Mouse (Mus musculus) forebrain, embryonic 11.5 days (tissue): ENCODE measurements around the gene Cdh13. TPM values are rescaled to one million over a fixed set of nuclear protein-coding genes. Genes with fewer than 3 reads are reported as not detected.
"Not testable (repeated sequence)": the region's sequence is repeated elsewhere in the genome, so short reads cannot be mapped to it uniquely, and the experiment has no call there.

Experiments
- ATAC-seq: fragments of 200-750 bp; cut with Nextera tagmentation; replicated peaks from 2 replicates; pipeline ENCODE4 v1.8.0; 2017; ENCODE audit warnings: moderate TSS enrichment; ENCODE audit not compliant: low FRiP score
- DNase-seq: peaks from one replicate; pipeline ENCODE4 v3.0.0-alpha.2; 2017; ENCODE audit warnings: low spot score
- H3K27ac ChIP-seq: fragments of 300-500 bp; sonication (generic); 2 replicates; pipeline ENCODE4 v1.5.1; 2014; ENCODE audit warnings: low read depth, low read length
- H3K27me3 ChIP-seq: fragments of 300-500 bp; sonication (generic); 2 replicates; pipeline ENCODE4 v1.6.1; 2014; ENCODE audit warnings: mild to moderate bottlenecking, low read length, mixed read lengths; ENCODE audit not compliant: control insufficient read depth, insufficient read depth
- H3K36me3 ChIP-seq: fragments of 300-500 bp; sonication (generic); 2 replicates; pipeline ENCODE4 v1.6.1; 2014; ENCODE audit warnings: mild to moderate bottlenecking, low read length, moderate library complexity, mixed read lengths; ENCODE audit not compliant: control insufficient read depth, insufficient read depth
- H3K4me1 ChIP-seq: fragments of 300-500 bp; sonication (generic); replicated peaks from 2 replicates; pipeline ENCODE4 v1.6.1; 2014; ENCODE audit warnings: low read length, mixed read lengths; ENCODE audit not compliant: control insufficient read depth, insufficient read depth
- H3K4me2 ChIP-seq: fragments of 300-500 bp; sonication (generic); 2 replicates; pipeline ENCODE4 v1.6.1; 2014; ENCODE audit warnings: low read depth, mild to moderate bottlenecking, low read length, moderate library complexity, mixed read lengths; ENCODE audit not compliant: severe bottlenecking
- H3K4me3 ChIP-seq: fragments of 300-500 bp; sonication (generic); 2 replicates; pipeline ENCODE4 v1.5.1; 2014; ENCODE audit warnings: low read depth, low read length
- H3K9ac ChIP-seq: fragments of 300-500 bp; sonication (generic); 2 replicates; pipeline ENCODE4 v1.6.1; 2014; ENCODE audit warnings: low read length
- H3K9me3 ChIP-seq: fragments of 300-500 bp; sonication (generic); 2 replicates; pipeline ENCODE4 v1.6.1; 2016; ENCODE audit warnings: low read length, mixed read lengths; ENCODE audit not compliant: control insufficient read depth
- WGBS: fragments of 180-500 bp; shearing (Covaris S2); extraction: QIAGEN DNeasy Blood & Tissue Kit; methylation state at CpG from one replicate; pipeline ENCODE4 v1.1.7; 2014; 5-methylcytosine and 5-hydroxymethylcytosine counted together
- polyA plus RNA-seq: library from polyadenylated mRNA; unstranded; fragments of >200 nt; fragmentation: Nextera tagmentation; extraction: Ambion mirVana; gene quantifications from 2 replicates; pipeline ENCODE4 v1.2.1, GENCODE M21; 2014

Cdh13 gene
- polyA plus RNA-seq, 1 experiment from 2014 or later, result 5.6 TPM

- H3K27ac ChIP-seq, result no peak overlapping the region
- H3K4me3 ChIP-seq, result no peak overlapping the region
- no peaks in the 10 kb centered on the region for H3K27me3 ChIP-seq
- H3K9me3 ChIP-seq, result no peaks in the 10 kb centered on the region
- H3K4me2 ChIP-seq, result no peak overlapping the region
- H3K9ac ChIP-seq, result no peak overlapping the region
- 86% methylated on average over 5 of the region's 5 CpGs for WGBS
- DNase-seq, result no peak
- no peaks in the 10 kb centered on the region for H3K4me1 ChIP-seq
- ATAC-seq, result no peak
- H3K36me3 ChIP-seq, result no peaks in the 10 kb centered on the region
Observed at GRCm38 (mm10) chr8:118741781-118742180, 458.2 kb downstream of the Cdh13 start.

DNA sequence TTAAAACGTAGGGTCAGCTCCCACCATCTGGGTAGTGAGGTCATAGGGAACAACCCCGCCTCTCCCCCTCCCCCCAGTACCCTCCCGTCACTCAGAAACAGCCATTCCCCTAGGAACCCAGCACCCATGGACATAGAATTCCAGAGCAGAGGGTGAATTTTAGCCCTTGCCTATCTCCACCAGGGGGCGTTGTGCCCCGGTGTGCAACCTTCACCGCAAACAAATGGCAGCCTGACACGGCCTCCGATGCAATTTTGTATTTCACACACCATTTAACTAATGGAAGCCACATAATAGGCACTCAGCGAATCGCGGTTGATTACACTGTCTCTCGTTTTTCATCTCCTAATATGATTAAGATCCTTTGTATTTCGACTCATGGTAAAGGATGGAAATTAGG, 461.5 kb downstream of the Cdh13 start:
- no peaks in the 10 kb centered on the region for H3K4me1 ChIP-seq
- no peak for ATAC-seq
- no peak overlapping the region for H3K4me2 ChIP-seq
- H3K27me3 ChIP-seq, result no peaks in the 10 kb centered on the region
- WGBS, result 81% methylated on average over 13 of the region's 13 CpGs
- no peaks in the 10 kb centered on the region for H3K9me3 ChIP-seq
- no peak overlapping the region for H3K4me3 ChIP-seq
- no peaks in the 10 kb centered on the region for H3K36me3 ChIP-seq
- no peak overlapping the region for H3K27ac ChIP-seq
- H3K9ac ChIP-seq, result no peak overlapping the region
- no peak for DNase-seq

DNA sequence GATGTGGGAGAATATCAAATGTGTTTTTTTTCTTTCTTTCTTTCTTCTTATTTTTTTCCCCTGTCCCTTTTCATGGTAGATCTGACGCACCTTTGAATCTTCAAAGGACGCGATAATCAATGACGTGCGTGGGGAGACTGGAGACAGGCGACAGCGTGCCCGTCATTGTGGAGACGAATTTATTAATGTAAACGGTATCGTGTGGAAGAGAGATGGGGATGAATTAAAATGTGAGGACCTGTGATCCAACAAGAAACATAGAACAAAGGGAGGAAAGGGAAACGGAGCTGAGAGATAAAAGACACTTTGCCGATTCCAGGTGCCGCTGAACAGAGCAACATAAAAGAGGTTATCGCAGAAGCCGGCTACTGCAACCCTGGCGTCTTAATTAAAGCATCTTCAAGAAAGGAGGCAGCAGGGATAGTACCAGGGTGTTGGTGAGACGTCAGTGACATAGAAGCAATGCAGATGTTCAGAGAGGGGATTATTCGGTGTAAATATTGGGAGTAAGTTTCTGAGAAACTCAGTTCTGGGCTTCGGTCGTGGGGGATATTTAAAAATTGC, 464.6 kb downstream of the Cdh13 start:
- Histone ChIP-seq H3K27ac (no peak overlapping the region), H3K4me1 (no peaks in the 10 kb centered on the region)
- WGBS, result 92% methylated on average over 21 of the region's 21 CpGs

GRCm38 (mm10) chr8:118749191-118749590, 465.7 kb downstream of the Cdh13 start:
- H3K9me3 ChIP-seq, result no peaks in the 10 kb centered on the region
- H3K4me3 ChIP-seq, result no peak overlapping the region
- H3K27me3 ChIP-seq, result no peaks in the 10 kb centered on the region
- no peak overlapping the region for H3K4me2 ChIP-seq
- H3K4me1 ChIP-seq, result no peaks in the 10 kb centered on the region; the same call in 1 of the 2 replicates
- H3K27ac ChIP-seq, result no peak overlapping the region
- H3K36me3 ChIP-seq, result no peaks in the 10 kb centered on the region
- WGBS, result 94% methylated on average over 3 of the region's 3 CpGs
- no peak overlapping the region for H3K9ac ChIP-seq
- no peak for ATAC-seq
- no peak for DNase-seq

More for the DNA sequence above, 464.6 kb downstream of the Cdh13 start:
- no peak overlapping the region for H3K4me2 ChIP-seq
- no peaks in the 10 kb centered on the region for H3K36me3 ChIP-seq
- DNase-seq (no peak), ATAC-seq (no peak)
- no peak overlapping the region for H3K9ac ChIP-seq
- no peaks in the 10 kb centered on the region for H3K9me3 ChIP-seq
- H3K27me3 ChIP-seq, result no peaks in the 10 kb centered on the region
- no peak overlapping the region for H3K4me3 ChIP-seq

GRCm38 (mm10) chr8:118749786-118750185, 466.3 kb downstream of the Cdh13 start:
- H3K27ac ChIP-seq, result no peak overlapping the region
- H3K4me2 ChIP-seq, result no peak overlapping the region
- H3K9ac ChIP-seq, result no peak overlapping the region
- DNase-seq (no peak), ATAC-seq (no peak)
- H3K36me3 ChIP-seq, result no peaks in the 10 kb centered on the region
- H3K4me3 ChIP-seq, result no peak overlapping the region
- no peaks in the 10 kb centered on the region for H3K27me3 ChIP-seq
- 87% methylated on average over 11 of the region's 11 CpGs for WGBS
- no peaks in the 10 kb centered on the region for H3K9me3 ChIP-seq
- H3K4me1 ChIP-seq, result no peaks in the 10 kb centered on the region; the same call in 1 of the 2 replicates

- no peaks in the 10 kb centered on the region for H3K9me3 ChIP-seq
- ATAC-seq (no peak), DNase-seq (no peak)
- H3K4me2 ChIP-seq, result no peak overlapping the region
- H3K4me1 ChIP-seq, result no peaks in the 10 kb centered on the region; the same call in 1 of the 2 replicates
- WGBS, result 69% methylated on average over 12 of the region's 12 CpGs
- H3K36me3 ChIP-seq, result no peaks in the 10 kb centered on the region
- no peak overlapping the region for H3K9ac ChIP-seq
- no peak overlapping the region for H3K4me3 ChIP-seq
- no peak overlapping the region for H3K27ac ChIP-seq
- H3K27me3 ChIP-seq, result no peaks in the 10 kb centered on the region
Observed at GRCm38 (mm10) chr8:118753710-118754109, 470.2 kb downstream of the Cdh13 start.

DNA sequence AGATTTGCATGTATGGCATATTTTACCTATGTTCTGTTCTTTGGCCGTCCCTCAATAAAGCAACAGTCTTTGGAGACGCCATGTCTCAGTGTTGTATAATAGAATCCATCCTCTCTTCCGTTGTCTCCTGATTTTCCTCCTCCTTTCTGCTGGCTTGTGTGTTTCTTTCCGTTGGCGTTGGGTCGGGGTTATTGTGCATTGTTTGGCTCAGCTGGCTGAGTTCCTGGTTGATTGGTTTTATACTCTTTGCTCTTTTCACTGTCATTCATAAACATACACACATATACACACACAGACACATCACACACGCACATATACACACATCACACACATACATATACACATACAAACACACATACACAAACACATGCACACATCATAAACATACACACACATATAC, 470.6 kb downstream of the Cdh13 start:
- ATAC-seq, result no peak

GRCm38 (mm10) chr8:118777507-118777906, 494.0 kb downstream of the Cdh13 start:
- 92% methylated on average over 6 of the region's 6 CpGs for WGBS
- not testable (repeated sequence) for H3K4me3 ChIP-seq, ATAC-seq, DNase-seq, H3K9me3 ChIP-seq, H3K36me3 ChIP-seq, H3K4me2 ChIP-seq, H3K4me1 ChIP-seq, H3K27ac ChIP-seq, H3K27me3 ChIP-seq, H3K9ac ChIP-seq

More for the DNA sequence above, 470.6 kb downstream of the Cdh13 start:
- Histone ChIP-seq H3K4me2 (no peak overlapping the region), H3K36me3 (no peaks in the 10 kb centered on the region), H3K9ac (no peak overlapping the region), H3K4me1 (no peaks in the 10 kb centered on the region; the same call in 1 of the 2 replicates), H3K27ac (no peak overlapping the region), H3K4me3 (no peak overlapping the region), H3K9me3 (no peaks in the 10 kb centered on the region), H3K27me3 (no peaks in the 10 kb centered on the region)
- 74% methylated on average over 7 of the region's 7 CpGs for WGBS
- no peak for DNase-seq

GRCm38 (mm10) chr8:118778374-118778773, 494.8 kb downstream of the Cdh13 start:
- Histone ChIP-seq H3K36me3 (no peaks in the 10 kb centered on the region), H3K27me3 (no peaks in the 10 kb centered on the region), H3K9me3 (no peaks in the 10 kb centered on the region), H3K9ac (no peak overlapping the region), H3K4me1 (no peaks in the 10 kb centered on the region), H3K27ac (no peak overlapping the region), H3K4me3 (no peak overlapping the region), H3K4me2 (no peak overlapping the region)
- DNase-seq, result no peak
- no peak for ATAC-seq
- 92% methylated on average over 1 of the region's 1 CpGs for WGBS
